Mouse (Mus musculus): ENCODE data around the gene Acss2. TPM values are rescaled to one million over a fixed set of nuclear protein-coding genes. Genes with fewer than 3 reads are reported as not detected.

Acss2 gene
- 37.0 TPM for polyA plus RNA-seq (2017; shearing (Covaris generic))

DNA sequence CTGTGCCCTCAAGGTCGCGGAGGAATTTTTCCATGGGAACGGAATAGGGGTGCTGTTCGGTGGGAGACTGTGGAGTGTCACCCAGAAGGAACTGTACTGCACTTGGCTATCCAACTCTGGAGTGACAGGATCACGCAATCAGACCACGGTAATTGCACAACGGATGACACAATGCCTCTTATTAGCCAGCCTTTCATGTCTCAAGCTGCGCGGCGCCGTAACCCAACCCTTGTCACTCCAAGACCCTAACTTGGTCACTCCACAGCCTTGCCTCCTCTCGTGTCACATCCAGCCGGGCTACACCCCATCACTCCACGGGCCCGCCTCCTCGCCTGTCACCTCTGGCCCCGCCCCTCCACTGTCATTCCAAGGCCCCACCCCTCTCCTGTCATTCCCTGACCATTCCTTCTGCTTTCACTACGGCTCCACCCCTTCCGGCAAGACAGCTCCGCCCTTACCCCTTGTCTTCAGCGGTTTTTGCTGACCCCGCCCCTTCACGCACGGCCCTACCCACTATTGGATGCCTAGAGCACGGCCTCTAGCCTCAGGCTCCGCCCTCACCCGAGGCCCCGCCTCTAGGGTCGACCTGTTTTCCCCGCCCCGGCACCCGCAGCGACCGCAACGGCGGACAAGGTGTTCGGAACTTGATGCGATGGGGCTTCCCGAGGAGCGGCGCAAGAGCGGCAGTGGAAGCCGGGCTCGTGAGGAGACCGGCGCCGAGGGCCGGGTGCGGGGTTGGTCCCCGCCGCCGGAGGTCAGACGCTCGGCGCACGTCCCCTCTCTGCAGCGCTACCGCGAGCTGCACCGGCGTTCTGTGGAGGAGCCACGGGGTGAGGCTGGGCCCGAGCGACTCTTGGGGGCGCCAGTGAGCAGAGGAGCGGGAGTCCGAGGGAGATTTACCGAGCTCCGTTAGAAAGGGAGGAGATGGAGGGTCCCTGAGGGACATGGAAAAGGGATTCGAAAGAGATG, at the start of gene Acss2, which contains the start of gene Ggt7:
Gene Acss2, plus strand, starts transcription at position 494 of the 969 bp plus-strand sequence.
Gene Ggt7, minus strand, starts transcription at position 783 of the 969 bp plus-strand sequence.

GRCm38 (mm10) chr2:155473570-155474088, 44.1 kb upstream of the Acss2 start, which contains the start of gene Ncoa6:
Ncoa6 (minus strand) TSS chr2:155473894.

DNA sequence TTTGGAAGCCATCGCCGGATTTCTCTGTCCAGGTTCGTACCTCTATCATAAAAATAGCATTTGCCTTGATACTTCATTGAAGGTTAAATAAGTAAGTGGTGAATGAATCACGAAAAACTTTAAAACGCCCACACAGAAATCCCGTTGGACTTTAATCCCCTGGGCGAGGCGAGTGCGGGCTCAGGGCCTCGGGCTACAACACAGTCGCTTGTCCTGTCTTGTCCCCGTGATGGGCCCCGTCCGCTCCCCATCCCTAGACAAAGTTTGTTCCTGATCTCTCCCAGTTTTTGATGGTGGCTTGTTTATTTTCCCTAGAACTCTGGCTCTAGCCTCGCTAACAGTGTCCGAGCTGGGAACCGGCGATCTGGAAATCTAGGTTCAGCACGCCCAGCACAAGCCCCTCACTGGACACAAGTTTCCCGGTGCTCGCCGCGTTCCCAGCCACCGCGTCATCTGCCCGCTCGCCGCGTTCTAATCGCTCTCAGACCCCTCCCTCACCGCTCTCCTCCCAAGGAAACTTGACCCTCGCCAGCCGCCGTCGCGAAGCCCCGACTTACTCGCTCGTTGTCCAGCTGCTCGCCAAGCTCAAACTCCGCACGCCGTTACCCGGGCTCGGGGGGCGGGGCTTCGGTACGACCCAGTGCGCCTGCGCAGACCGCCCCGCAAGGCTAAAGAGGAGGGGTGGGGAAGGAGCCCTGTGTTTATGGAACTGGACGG, 74.5 kb downstream of the Acss2 start, which contains the start of gene Gss:
Gene Gss, minus strand, starts transcription at position 674 of the 717 bp plus-strand sequence.

GRCm38 (mm10) chr2:155610978-155611377, 93.2 kb downstream of the Acss2 start, which contains the start of gene Myh7b:
Myh7b (plus strand) TSS chr2:155611212.

Other genes starting within 250 kb of the Acss2 start
- 2.2 TPM for gene Map1lc3a, start 241.7 kb upstream of the Acss2 start, polyA plus RNA-seq (2017; shearing (Covaris generic))
- 56.2 TPM for gene Pigu, start 160.5 kb upstream of the Acss2 start, polyA plus RNA-seq (2017; shearing (Covaris generic))
- gene Trp53inp2, start 136.9 kb upstream of the Acss2 start, polyA plus RNA-seq (2017; shearing (Covaris generic)), result 1.5 TPM
- gene Ncoa6, start 44.1 kb upstream of the Acss2 start, polyA plus RNA-seq (2017; shearing (Covaris generic)), result 5.3 TPM
- gene Ggt7, start 289 bp downstream of the Acss2 start, polyA plus RNA-seq (2017; shearing (Covaris generic)), result 19.8 TPM
- 19.4 TPM for gene Gss, start 74.9 kb downstream of the Acss2 start, polyA plus RNA-seq (2017; shearing (Covaris generic))
- gene Myh7b, start 93.3 kb downstream of the Acss2 start, polyA plus RNA-seq (2017; shearing (Covaris generic)), result 0.19 TPM
- 70.5 TPM for gene Trpc4ap, start 174.4 kb downstream of the Acss2 start, polyA plus RNA-seq (2017; shearing (Covaris generic))
- gene Edem2, start 211.5 kb downstream of the Acss2 start, polyA plus RNA-seq (2017; shearing (Covaris generic)), result 74.1 TPM
- not detected for gene Gm17581, start 217.9 kb downstream of the Acss2 start, polyA plus RNA-seq (2017; shearing (Covaris generic))
- gene Procr, start 233.2 kb downstream of the Acss2 start, polyA plus RNA-seq (2017; shearing (Covaris generic)), result not detected

Measured in CD4-positive, CD25-positive, alpha-beta regulatory T cell, adult 9 weeks (primary cell).